Mouse (Mus musculus): ENCODE measurements at regions not wholly inside any gene's neighbourhood (a gene's known extent, or its start where the extent isn't known, plus 50 kb on each side); places are given as distances from the start of the nearest gene placed in this dataset.

DNA sequence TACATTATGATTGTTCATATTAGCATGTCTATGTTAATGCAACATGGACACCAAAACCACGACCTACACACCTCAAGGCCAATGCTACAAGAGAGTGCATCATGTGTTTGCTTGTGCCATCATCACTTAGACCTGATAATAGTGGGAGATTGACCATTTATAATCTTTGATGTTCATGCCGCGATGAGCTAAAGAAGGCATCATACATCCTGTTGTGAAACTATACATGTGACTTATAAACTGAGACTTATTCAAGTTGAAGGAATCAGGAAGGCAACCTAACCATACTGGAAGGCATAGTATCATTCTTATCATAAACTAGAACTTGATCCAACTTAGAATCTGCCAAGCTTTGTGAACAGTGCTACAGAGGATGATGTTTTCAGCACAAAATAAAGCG lies 159.0 kb upstream of the Tusc1 start:
- TF ChIP-seq CTCF (IDR thresholded peaks at IDR 0.05; ENCODE audit: low read depth) (no peak), EP300 (optimal IDR thresholded peaks at IDR 0.05) (no peak)

All from stomach, postnatal 0 days (tissue).